8 mouse cellular contexts compared by ENCODE assay signal in the genomic region with DNA sequence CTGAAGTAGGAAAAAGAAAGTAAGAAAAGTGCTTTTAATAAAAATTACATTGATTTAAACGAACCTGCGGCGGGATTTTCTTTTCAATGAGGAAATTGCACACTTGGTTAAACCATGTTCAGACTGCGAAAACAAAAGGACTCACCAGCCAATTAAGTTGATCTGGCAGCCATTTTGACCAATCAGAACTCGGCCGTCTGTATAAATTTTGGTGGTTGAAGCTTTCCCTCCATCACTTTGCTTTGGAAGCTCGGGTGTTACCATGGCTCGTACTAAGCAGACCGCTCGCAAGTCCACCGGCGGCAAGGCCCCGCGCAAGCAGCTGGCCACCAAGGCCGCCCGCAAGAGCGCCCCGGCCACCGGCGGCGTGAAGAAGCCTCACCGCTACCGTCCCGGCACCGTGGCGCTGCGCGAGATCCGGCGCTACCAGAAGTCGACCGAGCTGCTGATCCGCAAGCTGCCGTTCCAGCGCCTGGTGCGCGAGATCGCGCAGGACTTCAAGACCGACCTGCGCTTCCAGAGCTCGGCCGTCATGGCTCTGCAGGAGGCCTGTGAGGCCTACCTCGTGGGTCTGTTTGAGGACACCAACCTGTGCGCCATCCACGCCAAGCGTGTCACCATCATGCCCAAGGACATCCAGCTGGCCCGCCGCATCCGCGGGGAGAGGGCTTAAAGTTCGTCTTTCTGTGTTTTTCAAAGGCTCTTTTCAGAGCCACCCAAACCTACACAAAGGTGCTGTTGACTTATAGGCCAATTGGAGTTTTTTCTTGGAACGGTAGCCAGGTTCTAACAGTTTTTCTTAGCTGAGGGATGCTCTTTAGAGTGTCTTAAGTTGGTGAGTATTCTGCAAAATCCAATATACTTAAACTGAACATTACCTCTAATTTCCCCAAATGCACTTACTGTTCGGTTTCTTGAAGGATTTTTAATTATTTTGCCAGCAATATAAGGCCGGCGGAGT. TPM values are rescaled to one million over a fixed set of nuclear protein-coding genes. Genes with fewer than 3 reads are reported as not detected.
DNase-seq lines count a peak whose midpoint lies in the region; ATAC-seq lines count a peak whose summit lies in the region.
"Not testable (repeated sequence)": the region's sequence is repeated elsewhere in the genome, so short reads cannot be mapped to it uniquely, and the experiment has no call there.

A gene (plus strand): TSS at position 263 of the 961 bp plus-strand sequence.

- peak within 1 kb of the TSS; percentile 37 to 44 for H3K4me3 ChIP-seq in heart, embryonic 14.5 days (ENCODE audit: control insufficient read depth in 1 of 2, insufficient read depth in 1 of 2, low read depth in 1 of 2, low read length in 2 of 2)
- H3K4me3 ChIP-seq in liver, embryonic 12.5 days = peak within 1 kb of the TSS; percentile 61
- H3K4me3 ChIP-seq in stomach, embryonic 14.5 days (ENCODE audit: low read depth, low read length) = peak within 1 kb of the TSS; percentile 41

- not testable (repeated sequence) for H3K36me3 ChIP-seq in heart, embryonic 14.5 days (ENCODE audit: control insufficient read depth, insufficient read depth, low read length); liver, embryonic 12.5 days; stomach, embryonic 14.5 days (ENCODE audit: control insufficient read depth, insufficient read depth, low read length)

- peaks cover 5 to 23% of the 10 kb centered on the region in 2 experiments for H3K4me1 ChIP-seq in heart, embryonic 14.5 days (ENCODE audit: control insufficient read depth in 2 of 2, insufficient read depth in 2 of 2, low read length in 2 of 2)
- H3K4me1 ChIP-seq in liver, embryonic 12.5 days = peaks cover 52% of the 10 kb centered on the region
- H3K4me1 ChIP-seq in stomach, embryonic 14.5 days (ENCODE audit: control insufficient read depth, insufficient read depth, low read length) = peaks cover 20% of the 10 kb centered on the region; the same call in 1 of the 2 replicates

- H3K9me3 ChIP-seq in heart, embryonic 14.5 days (ENCODE audit: control insufficient read depth, low read length); liver, embryonic 12.5 days (replicated peaks); stomach, embryonic 14.5 days (ENCODE audit: control insufficient read depth, low read depth, low read length): not testable (repeated sequence)

- H3K27ac ChIP-seq in heart, embryonic 14.5 days (replicated peaks in 1 of 2; ENCODE audit: control insufficient read depth in 1 of 2, insufficient read depth in 1 of 2, low read depth in 2 of 2, low read length in 2 of 2) = peak within 1 kb of the TSS; percentile 79 to 92
- peak within 1 kb of the TSS; percentile 99 for H3K27ac ChIP-seq in liver, embryonic 12.5 days
- H3K27ac ChIP-seq in stomach, embryonic 14.5 days (ENCODE audit: low read length) = peak within 1 kb of the TSS; percentile 95

- peak within 1 kb of the TSS; percentile 74 for H3K9ac ChIP-seq in heart, embryonic 14.5 days (ENCODE audit: low read length)
- peak within 1 kb of the TSS; percentile 90 for H3K9ac ChIP-seq in liver, embryonic 12.5 days
- peak within 1 kb of the TSS; percentile 73 for H3K9ac ChIP-seq in stomach, embryonic 14.5 days (replicated peaks; ENCODE audit: low read depth, low read length)

- ATAC-seq in CD4-positive, CD25-positive, alpha-beta regulatory T cell, adult 4 months = peak; percentile 52
- ATAC-seq in heart, embryonic 14.5 days (ENCODE audit: insufficient number of reproducible peaks, insufficient read depth, low FRiP score, low read depth) = peak; percentile 35; the same call in 1 of the 2 replicates
- ATAC-seq in liver, embryonic 12.5 days = peak; percentile 25
- ATAC-seq in stomach, embryonic 14.5 days (ENCODE audit: insufficient number of reproducible peaks, insufficient read depth, low FRiP score, low read depth) = peak; percentile 54

- peak within 1 kb of the TSS; percentile 74 for H3K4me2 ChIP-seq in heart, embryonic 14.5 days (ENCODE audit: low read length)
- peak within 1 kb of the TSS; percentile 91 for H3K4me2 ChIP-seq in liver, embryonic 12.5 days
- H3K4me2 ChIP-seq in stomach, embryonic 14.5 days (replicated peaks; ENCODE audit: low read depth, low read length) = peak within 1 kb of the TSS; percentile 84

- DNase-seq in c-Kit-negative CD71-positive TER-119-positive erythroid progenitor cells, embryonic 14.5 days (ENCODE audit: low read depth, low spot score) = peak; percentile 90
- DNase-seq in fibroblast of lung, adult 2 months (ENCODE audit: low read depth) = peak; percentile 88
- DNase-seq in kidney, postnatal 14 days = peak; percentile 88
- DNase-seq in naive thymus-derived CD4-positive, alpha-beta T cell, adult 2 months (ENCODE audit: low read depth) = peak; percentile 90

- 3% methylated on average over 22 of the region's 56 CpGs for WGBS in heart, embryonic 14.5 days
- WGBS in liver, embryonic 12.5 days (ENCODE audit: insufficient replicate concordance) = under 1% methylated on average over 27 of the region's 56 CpGs
- WGBS in stomach, embryonic 14.5 days = under 1% methylated on average over 25 of the region's 56 CpGs

- not testable (repeated sequence) for H3K27me3 ChIP-seq in heart, embryonic 14.5 days (ENCODE audit: control insufficient read depth, insufficient read depth, low read length); liver, embryonic 12.5 days (replicated peaks); stomach, embryonic 14.5 days (ENCODE audit: control insufficient read depth, insufficient read depth, low read length)

RNA-seq across cellular contexts. Expression of the gene that starts here (rescaled TPM):
- 1 to 10 TPM; 2.1 to 2.5 TPM for polyA plus RNA-seq in CD4-positive, CD25-positive, alpha-beta regulatory T cell, adult 4 months (2017; shearing (Covaris generic))
- 2.4 and 4.4 TPM in 2 replicates for polyA plus RNA-seq in heart, embryonic 14.5 days (2014; fragmentation: Nextera tagmentation; extraction: Ambion mirVana)
- 8.3 and 14.2 TPM in 2 replicates for polyA plus RNA-seq in liver, embryonic 12.5 days (2016; fragmentation: Nextera tagmentation; extraction: Ambion mirVana)
- polyA plus RNA-seq in stomach, embryonic 14.5 days (2014; fragmentation: Nextera tagmentation; extraction: Ambion mirVana) = 9.0 and 13.1 TPM in 2 replicates

Comparison
In these comparisons a context has a peak if more than half of its experiments do, and no peak if none do; other contexts are left out.
1. Peak in every context shown above with its lines: DNase-seq, ATAC-seq, H3K4me3 ChIP-seq and H3K27ac ChIP-seq.